Mouse (Mus musculus) C2C12 (cell line): ENCODE results near the gene Susd3.

ENCODE experiments used
- CTCF ChIP-seq: IDR thresholded peaks from one replicate; pipeline ENCODE4 v1.5.1; 2011; ENCODE audit not compliant: control insufficient read depth, insufficient read depth, insufficient read length
- FOSL1 ChIP-seq: IDR thresholded peaks from one replicate; pipeline ENCODE4 v1.8.0; 2011; ENCODE audit warnings: mild to moderate bottlenecking, low read length; ENCODE audit not compliant: poor library complexity, insufficient read depth, severe bottlenecking
- MYOG ChIP-seq: IDR thresholded peaks from one replicate; pipeline ENCODE4 v1.6.1; 2011; ENCODE audit not compliant: control insufficient read depth, insufficient read length; ENCODE audit errors: extremely low read depth
- USF1 ChIP-seq: IDR thresholded peaks from one replicate; pipeline ENCODE4 v1.6.1; 2011; ENCODE audit warnings: low read depth, mild to moderate bottlenecking, control low read depth, moderate library complexity

GRCm38 (mm10) chr13:49216808-49217561 is 31.5 kb downstream of the Susd3 start:
- no peak for TF ChIP-seq MYOG
- no peak for TF ChIP-seq CTCF
- no peak for TF ChIP-seq USF1
- no peak for TF ChIP-seq FOSL1
